Mouse (Mus musculus) C2C12 (cell line): Measurements from ENCODE around the gene Snph.

Source experiments
- CTCF ChIP-seq: IDR thresholded peaks from one replicate; pipeline ENCODE4 v1.5.1; 2011; ENCODE audit not compliant: control insufficient read depth, insufficient read depth, insufficient read length
- MAX ChIP-seq: IDR thresholded peaks from one replicate; pipeline ENCODE4 v1.6.1; 2011; ENCODE audit warnings: mild to moderate bottlenecking, control low read depth
- MYOD1 ChIP-seq: IDR thresholded peaks from one replicate; pipeline ENCODE4 v1.6.1; 2011; ENCODE audit warnings: low read depth; ENCODE audit not compliant: control insufficient read depth, insufficient read length

DNA sequence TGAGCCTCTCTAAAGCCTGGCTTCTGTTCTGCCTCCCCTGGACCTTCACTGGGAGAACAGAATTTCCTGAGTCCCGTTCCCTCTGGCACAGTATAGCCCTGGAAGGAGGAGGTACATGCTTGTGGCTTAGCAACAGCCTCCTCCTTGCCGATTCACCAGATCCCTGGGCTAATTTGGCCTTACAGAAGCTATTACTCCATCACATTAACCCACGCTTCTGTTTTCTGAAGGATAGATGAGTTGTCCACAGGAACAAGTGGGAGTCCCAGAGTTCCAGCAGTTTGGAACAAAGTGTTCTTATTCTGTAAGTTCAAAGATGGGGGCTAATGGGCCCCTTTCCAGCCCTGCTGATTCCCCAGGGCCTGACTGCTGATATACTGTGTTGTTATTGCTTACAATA is 58.7 kb downstream of the Snph start:
- TF ChIP-seq MAX (no peak), MYOD1 (no peak), CTCF (no peak)
